ENCODE assay signal across 7 mouse cellular contexts in genomic region chr11:116004186-116004823, GRCm38 (mm10). TPM values are rescaled to one million over a fixed set of nuclear protein-coding genes. Genes with fewer than 3 reads are reported as not detected.
DNase-seq lines count a peak whose midpoint lies in the region; ATAC-seq lines count a peak whose summit lies in the region.

No protein-coding gene starts in this region.

- H3K4me1 ChIP-seq in neural tube, embryonic 11.5 days (ENCODE audit: control insufficient read depth, insufficient read depth, low read length) = peaks cover 5% of the 10 kb centered on the region
- peaks cover 17% of the 10 kb centered on the region for H3K4me1 ChIP-seq in forebrain, embryonic 13.5 days
- H3K4me1 ChIP-seq in liver, embryonic 11.5 days (replicated peaks; ENCODE audit: control insufficient read depth, insufficient read depth, low read length) = peaks cover 28% of the 10 kb centered on the region
- H3K4me1 ChIP-seq in stomach, embryonic 16.5 days (ENCODE audit: control insufficient read depth, insufficient read depth, low read length) = peaks cover 8% of the 10 kb centered on the region; the same call in 1 of the 2 replicates

- DNase-seq in neural tube, embryonic 11.5 days (ENCODE audit: low spot score) = no peak
- DNase-seq in neural tube, embryonic 10.5 days (ENCODE audit: extremely low spot score, low spot score) = no peak
- no peak for DNase-seq in liver, embryonic 11.5 days (ENCODE audit: low spot score)
- DNase-seq in urinary bladder, postnatal 10 days (ENCODE audit: low spot score) = no peak
- DNase-seq in ovary, postnatal 14 days (ENCODE audit: low spot score) = no peak

- no peaks in the 10 kb centered on the region for H3K9me3 ChIP-seq in neural tube, embryonic 11.5 days (ENCODE audit: control insufficient read depth, low read length)
- no peaks in the 10 kb centered on the region for H3K9me3 ChIP-seq in forebrain, embryonic 13.5 days (replicated peaks)
- H3K9me3 ChIP-seq in liver, embryonic 11.5 days (ENCODE audit: control insufficient read depth, low read length) = no peaks in the 10 kb centered on the region
- no peaks in the 10 kb centered on the region for H3K9me3 ChIP-seq in stomach, embryonic 16.5 days (replicated peaks; ENCODE audit: control insufficient read depth, low read length)

- no peaks in the 10 kb centered on the region for H3K27me3 ChIP-seq in neural tube, embryonic 11.5 days (ENCODE audit: control insufficient read depth, insufficient read depth, low read length)
- H3K27me3 ChIP-seq in forebrain, embryonic 13.5 days = peaks cover 6% of the 10 kb centered on the region
- peaks cover 6% of the 10 kb centered on the region; the same call in 1 of the 2 replicates for H3K27me3 ChIP-seq in liver, embryonic 11.5 days (replicated peaks; ENCODE audit: control insufficient read depth, insufficient read depth, low read length)
- no peaks in the 10 kb centered on the region for H3K27me3 ChIP-seq in stomach, embryonic 16.5 days (ENCODE audit: control insufficient read depth, insufficient read depth, low read length)

- H3K36me3 ChIP-seq in neural tube, embryonic 11.5 days (ENCODE audit: control insufficient read depth, insufficient read depth, low read length) = no peaks in the 10 kb centered on the region; the same call in 1 of the 2 replicates
- H3K36me3 ChIP-seq in forebrain, embryonic 13.5 days (ENCODE audit: poor library complexity, severe bottlenecking) = peaks cover 13% of the 10 kb centered on the region
- H3K36me3 ChIP-seq in liver, embryonic 11.5 days (ENCODE audit: control insufficient read depth, insufficient read depth, low read length) = peaks cover 9% of the 10 kb centered on the region; the same call in 1 of the 2 replicates
- H3K36me3 ChIP-seq in stomach, embryonic 16.5 days (ENCODE audit: control insufficient read depth, insufficient read depth, low read length) = peaks cover 19% of the 10 kb centered on the region; the same call in 1 of the 2 replicates

- peak overlapping the region; percentile 31 for H3K4me3 ChIP-seq in neural tube, embryonic 11.5 days (ENCODE audit: low read depth, low read length)
- peak overlapping the region; percentile 36 for H3K4me3 ChIP-seq in forebrain, embryonic 13.5 days
- peak overlapping the region; percentile 41 for H3K4me3 ChIP-seq in liver, embryonic 11.5 days (ENCODE audit: low read depth, low read length)
- peak overlapping the region; percentile 42 for H3K4me3 ChIP-seq in stomach, embryonic 16.5 days (replicated peaks; ENCODE audit: low read length)

- peak overlapping the region; percentile 44 for H3K9ac ChIP-seq in neural tube, embryonic 11.5 days (ENCODE audit: low read length)
- H3K9ac ChIP-seq in forebrain, embryonic 13.5 days = peak overlapping the region; percentile 47
- H3K9ac ChIP-seq in liver, embryonic 11.5 days (ENCODE audit: low read depth, low read length) = peak overlapping the region; percentile 61
- H3K9ac ChIP-seq in stomach, embryonic 16.5 days (ENCODE audit: low read length) = peak overlapping the region; percentile 73

- H3K27ac ChIP-seq in neural tube, embryonic 11.5 days (ENCODE audit: low read depth, low read length) = no peak overlapping the region
- H3K27ac ChIP-seq in forebrain, embryonic 13.5 days = no peak overlapping the region
- peak overlapping the region; percentile 87 for H3K27ac ChIP-seq in liver, embryonic 11.5 days (ENCODE audit: low read depth, low read length)
- peak overlapping the region; percentile 84 for H3K27ac ChIP-seq in stomach, embryonic 16.5 days (ENCODE audit: low read length)

- H3K4me2 ChIP-seq in neural tube, embryonic 11.5 days (ENCODE audit: low read depth) = peak overlapping the region; percentile 48
- peak overlapping the region; percentile 65 for H3K4me2 ChIP-seq in forebrain, embryonic 13.5 days
- H3K4me2 ChIP-seq in liver, embryonic 11.5 days = peak overlapping the region; percentile 79
- peak overlapping the region; percentile 74 for H3K4me2 ChIP-seq in stomach, embryonic 16.5 days (ENCODE audit: low read depth, low read length)

- 38% methylated on average over 8 of the region's 8 CpGs for WGBS in neural tube, embryonic 11.5 days
- WGBS in forebrain, embryonic 13.5 days = 36% methylated on average over 8 of the region's 8 CpGs
- 20% methylated on average over 8 of the region's 8 CpGs for WGBS in liver, embryonic 11.5 days
- WGBS in stomach, embryonic 16.5 days = 34% methylated on average over 8 of the region's 8 CpGs

- no peak for ATAC-seq in neural tube, embryonic 11.5 days (ENCODE audit: insufficient read depth, low FRiP score, low TSS enrichment)
- ATAC-seq in forebrain, embryonic 13.5 days = no peak
- no peak for ATAC-seq in liver, embryonic 11.5 days (replicated peaks; ENCODE audit: low FRiP score)
- ATAC-seq in stomach, embryonic 16.5 days (ENCODE audit: insufficient read depth, low FRiP score) = no peak

RNA-seq across cellular contexts. Expression of gene Galk1, which starts 8.2 kb away (rescaled TPM):
- polyA plus RNA-seq in neural tube, embryonic 11.5 days (2014; fragmentation: Nextera tagmentation; extraction: Ambion mirVana) = 122 and 124 TPM in 2 replicates
- polyA plus RNA-seq in forebrain, embryonic 13.5 days (2015; fragmentation: Nextera tagmentation; extraction: Ambion mirVana) = 74.8 and 86.1 TPM in 2 replicates
- polyA plus RNA-seq in liver, embryonic 11.5 days (2014; fragmentation: Nextera tagmentation; extraction: Ambion mirVana) = 299 and 304 TPM in 2 replicates
- 186 and 187 TPM in 2 replicates for polyA plus RNA-seq in stomach, embryonic 16.5 days (2015; fragmentation: Nextera tagmentation; extraction: Ambion mirVana)

RNA-seq across cellular contexts. Expression of gene H3f3b, which starts 23.5 kb away (rescaled TPM):
- 1,827 and 1,865 TPM in 2 replicates for polyA plus RNA-seq in neural tube, embryonic 11.5 days (2014; fragmentation: Nextera tagmentation; extraction: Ambion mirVana)
- polyA plus RNA-seq in forebrain, embryonic 13.5 days (2015; fragmentation: Nextera tagmentation; extraction: Ambion mirVana) = 2,689 and 2,766 TPM in 2 replicates
- 1,141 and 1,182 TPM in 2 replicates for polyA plus RNA-seq in liver, embryonic 11.5 days (2014; fragmentation: Nextera tagmentation; extraction: Ambion mirVana)
- 1,496 and 1,592 TPM in 2 replicates for polyA plus RNA-seq in stomach, embryonic 16.5 days (2015; fragmentation: Nextera tagmentation; extraction: Ambion mirVana)

RNA-seq across cellular contexts. Expression of gene Unk, which starts 25.8 kb away (rescaled TPM):
- polyA plus RNA-seq in neural tube, embryonic 11.5 days (2014; fragmentation: Nextera tagmentation; extraction: Ambion mirVana) = 30.3 and 34.4 TPM in 2 replicates
- polyA plus RNA-seq in forebrain, embryonic 13.5 days (2015; fragmentation: Nextera tagmentation; extraction: Ambion mirVana) = 38.0 and 42.3 TPM in 2 replicates
- 28.9 and 34.1 TPM in 2 replicates for polyA plus RNA-seq in liver, embryonic 11.5 days (2014; fragmentation: Nextera tagmentation; extraction: Ambion mirVana)
- 26.4 and 26.9 TPM in 2 replicates for polyA plus RNA-seq in stomach, embryonic 16.5 days (2015; fragmentation: Nextera tagmentation; extraction: Ambion mirVana)

RNA-seq across cellular contexts. Expression of gene Itgb4, which starts 29.8 kb away (rescaled TPM):
- polyA plus RNA-seq in neural tube, embryonic 11.5 days (2014; fragmentation: Nextera tagmentation; extraction: Ambion mirVana) = 0.58 and 0.72 TPM in 2 replicates
- polyA plus RNA-seq in forebrain, embryonic 13.5 days (2015; fragmentation: Nextera tagmentation; extraction: Ambion mirVana) = 0.21 and 0.38 TPM in 2 replicates
- polyA plus RNA-seq in liver, embryonic 11.5 days (2014; fragmentation: Nextera tagmentation; extraction: Ambion mirVana) = 0.60 and 0.77 TPM in 2 replicates
- polyA plus RNA-seq in stomach, embryonic 16.5 days (2015; fragmentation: Nextera tagmentation; extraction: Ambion mirVana) = 18.9 and 24.4 TPM in 2 replicates

Comparison
In these comparisons a context has a peak if more than half of its experiments do, and no peak if none do; other contexts are left out.
1. H3K27ac ChIP-seq: peak in liver, embryonic 11.5 days (single experiment) and stomach, embryonic 16.5 days (single experiment); none in neural tube, embryonic 11.5 days (single experiment) and forebrain, embryonic 13.5 days (single experiment).
2. Peak in every context shown above with its lines, with median percentiles within 50 percentile points of each other: H3K4me2 ChIP-seq, H3K4me3 ChIP-seq and H3K9ac ChIP-seq.